Comparison of ENCODE assay signal across 10 mouse cellular contexts in the genomic region with DNA sequence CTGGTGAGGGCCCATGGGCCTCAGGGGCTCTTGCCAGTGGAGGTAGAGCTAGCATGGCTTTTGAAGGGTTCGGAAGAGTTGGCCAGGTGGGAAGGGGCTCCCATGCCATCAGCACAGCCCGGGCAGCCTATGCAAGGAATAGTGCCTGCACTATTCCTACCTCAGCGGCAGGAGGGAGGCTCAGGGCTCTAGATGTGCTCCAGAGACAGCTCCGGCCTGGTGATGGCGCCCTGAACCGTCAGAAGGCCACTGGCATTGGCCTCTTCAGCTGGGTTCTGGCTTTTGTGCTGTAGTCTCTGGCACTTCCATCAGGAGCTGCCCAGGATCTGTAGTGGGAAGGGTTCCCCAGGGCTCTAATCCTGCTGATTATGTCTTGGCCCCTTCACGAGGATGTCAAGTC. TPM values are rescaled to one million over a fixed set of nuclear protein-coding genes. Genes with fewer than 3 reads are reported as not detected.
DNase-seq lines count a peak whose midpoint lies in the region; ATAC-seq and TF ChIP-seq lines count a peak whose summit lies in the region.
"Had no signal": no experiment of that assay in that cellular context is flagged by ENCODE, and none has a peak within 500 bp of the region (broad histone marks: within the 10 kb centered on the region; RNA-seq: fewer than 3 reads in every experiment).

No protein-coding gene starts in this region.

- 0 out of 2 replicates have a peak overlapping the region, but pooled peaks have one; percentile 31 for H3K9ac ChIP-seq in hindbrain, embryonic 14.5 days
- no peak overlapping the region for H3K9ac ChIP-seq in hindbrain, embryonic 16.5 days (ENCODE audit: low read depth, low read length)
- H3K9ac ChIP-seq in midbrain, embryonic 16.5 days (ENCODE audit: low read depth, low read length), result no peak overlapping the region
- H3K9ac ChIP-seq: forebrain, embryonic 12.5 days had no signal

- no peak for TF ChIP-seq CTCF in olfactory bulb, adult 2 months (IDR thresholded peaks at IDR 0.05; ENCODE audit: insufficient read depth, low read depth, low read length)

- H3K4me1 ChIP-seq in hindbrain, embryonic 14.5 days (replicated peaks; ENCODE audit: control insufficient read depth, insufficient read depth, low read length), result peaks cover 49% of the 10 kb centered on the region
- peaks cover 44% of the 10 kb centered on the region for H3K4me1 ChIP-seq in hindbrain, embryonic 16.5 days (ENCODE audit: control insufficient read depth, insufficient read depth, low read depth, low read length)
- peaks cover 66% of the 10 kb centered on the region for H3K4me1 ChIP-seq in midbrain, embryonic 10.5 days
- H3K4me1 ChIP-seq in midbrain, embryonic 16.5 days (ENCODE audit: control insufficient read depth, insufficient read depth, low read length), result peaks cover 30% of the 10 kb centered on the region
- peaks cover 50% of the 10 kb centered on the region for H3K4me1 ChIP-seq in olfactory bulb, adult 2 months (ENCODE audit: control insufficient read depth, insufficient read depth, low read length)

- no peaks in the 10 kb centered on the region for H3K9me3 ChIP-seq in hindbrain, embryonic 14.5 days (ENCODE audit: control insufficient read depth, low read length)
- no peaks in the 10 kb centered on the region for H3K9me3 ChIP-seq in hindbrain, embryonic 16.5 days (ENCODE audit: control insufficient read depth, low read length)
- H3K9me3 ChIP-seq in midbrain, embryonic 10.5 days (replicated peaks), result no peaks in the 10 kb centered on the region
- H3K9me3 ChIP-seq in midbrain, embryonic 16.5 days (replicated peaks; ENCODE audit: control insufficient read depth, low read length, poor library complexity, severe bottlenecking), result no peaks in the 10 kb centered on the region
- H3K9me3 ChIP-seq: forebrain, embryonic 12.5 days had no signal

- ATAC-seq in hindbrain, embryonic 14.5 days (ENCODE audit: low FRiP score), result no peak
- ATAC-seq in hindbrain, embryonic 16.5 days, result no peak
- no peak for ATAC-seq in midbrain, embryonic 16.5 days

- no peak for DNase-seq in hindbrain, embryonic 14.5 days (ENCODE audit: low spot score)
- no peak for DNase-seq in midbrain, embryonic 10.5 days (ENCODE audit: low spot score)
- peak; percentile 70 to 71 for DNase-seq in cerebellum, postnatal 10 days
- no peak for DNase-seq in thymus, postnatal 14 days
- DNase-seq: embryo, embryonic 11 days; thymus, postnatal 4 days had no signal

- whole genome bisulfite sequencing in hindbrain, embryonic 14.5 days, result 44% methylated on average over 7 of the region's 7 CpGs
- WGBS in hindbrain, embryonic 16.5 days, result 57% methylated on average over 7 of the region's 7 CpGs
- 42% methylated on average over 7 of the region's 7 CpGs for WGBS in midbrain, embryonic 10.5 days
- 48% methylated on average over 7 of the region's 7 CpGs for WGBS in midbrain, embryonic 16.5 days
- WGBS in olfactory bulb, adult 2 months, result 73% methylated on average over 7 of the region's 7 CpGs

- no peak overlapping the region for H3K4me3 ChIP-seq in hindbrain, embryonic 14.5 days (replicated peaks; ENCODE audit: low read length)
- H3K4me3 ChIP-seq in hindbrain, embryonic 16.5 days (ENCODE audit: low read length), result no peak overlapping the region
- H3K4me3 ChIP-seq in midbrain, embryonic 10.5 days, result no peak overlapping the region
- H3K4me3 ChIP-seq in midbrain, embryonic 16.5 days (ENCODE audit: low read depth, low read length), result no peak overlapping the region
- no peak overlapping the region for H3K4me3 ChIP-seq in olfactory bulb, adult 2 months (ENCODE audit: insufficient read depth, low read depth, low read length)
- H3K4me3 ChIP-seq: forebrain, embryonic 12.5 days had no signal

- no peak overlapping the region for H3K27ac ChIP-seq in hindbrain, embryonic 14.5 days
- no peak overlapping the region; the same call in 1 of the 2 replicates for H3K27ac ChIP-seq in hindbrain, embryonic 16.5 days (ENCODE audit: low read depth, low read length)
- 0 out of 2 replicates have a peak overlapping the region, but pooled peaks have one; percentile 18 for H3K27ac ChIP-seq in midbrain, embryonic 10.5 days (replicated peaks)
- no peak overlapping the region for H3K27ac ChIP-seq in midbrain, embryonic 16.5 days (ENCODE audit: low read length)
- peak overlapping the region; percentile 1; the same call in 1 of the 2 replicates for H3K27ac ChIP-seq in olfactory bulb, adult 2 months (ENCODE audit: insufficient read depth, low read depth, low read length)
- H3K27ac ChIP-seq: forebrain, embryonic 12.5 days had no signal

- no peak for TF ChIP-seq POLR2A in olfactory bulb, adult 2 months (IDR thresholded peaks at IDR 0.05; ENCODE audit: insufficient read depth, low read depth, low read length)

- H3K4me2 ChIP-seq in hindbrain, embryonic 14.5 days (replicated peaks), result no peak overlapping the region
- H3K4me2 ChIP-seq in hindbrain, embryonic 16.5 days (ENCODE audit: low read length), result no peak overlapping the region
- H3K4me2 ChIP-seq in midbrain, embryonic 16.5 days (ENCODE audit: low read length), result no peak overlapping the region
- H3K4me2 ChIP-seq: forebrain, embryonic 12.5 days had no signal

- H3K36me3 ChIP-seq in hindbrain, embryonic 14.5 days (replicated peaks; ENCODE audit: control insufficient read depth, insufficient read depth), result no peaks in the 10 kb centered on the region
- H3K36me3 ChIP-seq in hindbrain, embryonic 16.5 days (ENCODE audit: control insufficient read depth, insufficient read depth, low read length), result no peaks in the 10 kb centered on the region
- H3K36me3 ChIP-seq in midbrain, embryonic 10.5 days, result no peaks in the 10 kb centered on the region
- no peaks in the 10 kb centered on the region for H3K36me3 ChIP-seq in midbrain, embryonic 16.5 days (ENCODE audit: control insufficient read depth, insufficient read depth, low read length)
- H3K36me3 ChIP-seq: forebrain, embryonic 12.5 days had no signal

- no peaks in the 10 kb centered on the region for H3K27me3 ChIP-seq in hindbrain, embryonic 14.5 days (ENCODE audit: control insufficient read depth, insufficient read depth, low read length)
- H3K27me3 ChIP-seq in hindbrain, embryonic 16.5 days (replicated peaks; ENCODE audit: control insufficient read depth, insufficient read depth, low read length), result no peaks in the 10 kb centered on the region
- peaks cover 24% of the 10 kb centered on the region; the same call in 1 of the 2 replicates for H3K27me3 ChIP-seq in midbrain, embryonic 10.5 days (ENCODE audit: low read depth, poor library complexity, severe bottlenecking)
- no peaks in the 10 kb centered on the region for H3K27me3 ChIP-seq in midbrain, embryonic 16.5 days (ENCODE audit: control insufficient read depth, insufficient read depth, low read depth, low read length)
- H3K27me3 ChIP-seq: forebrain, embryonic 12.5 days had no signal

RNA-seq across cellular contexts. Expression of gene Arrb1, which starts 28.0 kb away (rescaled TPM):
- polyA plus RNA-seq in hindbrain, embryonic 14.5 days (2014; fragmentation: Nextera tagmentation; extraction: Ambion mirVana), result 9.8 and 10.1 TPM in 2 replicates
- 17.4 and 19.8 TPM in 2 replicates for polyA plus RNA-seq in hindbrain, embryonic 16.5 days (2015; fragmentation: Nextera tagmentation; extraction: Ambion mirVana)
- polyA plus RNA-seq in midbrain, embryonic 10.5 days (2016; fragmentation: Nextera tagmentation; extraction: Ambion mirVana), result 9.8 and 10.1 TPM in 2 replicates
- polyA plus RNA-seq in midbrain, embryonic 16.5 days (2015; fragmentation: Nextera tagmentation; extraction: Ambion mirVana), result 18.4 and 21.0 TPM in 2 replicates
- polyA plus RNA-seq in olfactory bulb, adult 2 months (2012; ENCODE audit: insufficient read depth, insufficient read length, low replicate concordance, missing spikeins), result not detected in 2 replicates

Comparison
In these comparisons a context has a peak if more than half of its experiments do, and no peak if none do; other contexts are left out.
1. H3K27ac ChIP-seq: peak in midbrain, embryonic 10.5 days (single experiment) and olfactory bulb, adult 2 months (single experiment); none in hindbrain, embryonic 14.5 days (single experiment), hindbrain, embryonic 16.5 days (single experiment) and midbrain, embryonic 16.5 days (single experiment).
2. DNase-seq: peak in cerebellum, postnatal 10 days (2 of 2); none in hindbrain, embryonic 14.5 days (single experiment), midbrain, embryonic 10.5 days (single experiment) and thymus, postnatal 14 days (single experiment).